Mouse (Mus musculus) layer of hippocampus, adult 18-20 months (tissue): Measurements from ENCODE around the gene Spert. TPM values are rescaled to one million over a fixed set of nuclear protein-coding genes. Genes with fewer than 3 reads are reported as not detected.

Experiments
- total RNA-seq, 2 experiments: library from RNA; stranded (reverse); gene quantifications; 2 replicates each; pipeline ENCODE4 v1.2.3; 2021

Gene Spert
- total RNA-seq, 2 experiments from 2014 or later = not detected

Other genes with a start within 250 kb of the Spert start
- gene Siah3, start 137.1 kb downstream of the Spert start, total RNA-seq = 1 to 10 TPM; 7.2 to 8.6 TPM
- not detected for gene Erich6b, start 49.1 kb upstream of the Spert start, total RNA-seq
- gene Cog3, start 161.4 kb upstream of the Spert start, total RNA-seq = 10 to 100 TPM; 23.5 to 24.8 TPM
- 10 to 100 TPM; 12.8 to 14.3 TPM for gene Slc25a30, start 193.9 kb upstream of the Spert start, total RNA-seq